ENCODE assay signal across 10 mouse cellular contexts in the genomic region with DNA sequence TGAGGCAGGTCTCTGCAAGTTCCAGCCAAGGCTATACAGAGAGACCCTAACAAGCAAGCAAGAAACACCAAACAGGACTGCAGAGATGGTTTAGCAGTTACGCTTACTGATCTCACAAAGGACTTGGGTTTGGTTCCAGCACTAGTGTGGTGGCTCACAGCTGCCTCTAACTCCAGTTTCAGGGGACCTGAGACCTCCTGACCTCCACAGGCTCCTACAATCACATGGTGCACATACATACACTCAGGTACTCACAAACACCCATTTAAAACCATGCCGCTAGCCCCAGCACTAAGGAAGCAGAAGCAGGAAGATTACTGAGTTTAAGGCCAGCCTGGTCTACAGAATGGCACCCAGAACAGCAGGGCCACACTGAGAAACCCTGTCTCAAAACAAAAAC. TPM values are rescaled to one million over a fixed set of nuclear protein-coding genes. Genes with fewer than 3 reads are reported as not detected.
DNase-seq lines count a peak whose midpoint lies in the region; ATAC-seq and TF ChIP-seq lines count a peak whose summit lies in the region.
"Had no signal": no experiment of that assay in that cellular context is flagged by ENCODE, and none has a peak within 500 bp of the region (broad histone marks: within the 10 kb centered on the region; RNA-seq: fewer than 3 reads in every experiment).

No protein-coding gene starts in this region.

- intact Hi-C loops in left cerebral cortex, postnatal 4 days (cut with DNase I): loop anchor here (10.0 kb wide), 1 partner anchor 80 kb away; a partner anchor contains a TSS

- dilution Hi-C loops in CH12.LX (cut with MboI; ENCODE audit: extremely low pct_ligation_motif_present, extremely low pct_unique_long_range_greater_than_20kb, low sequenced_read_pairs): no loop called here

- TF ChIP-seq POLR2A in CH12.LX (IDR thresholded peaks at IDR 0.05; ENCODE audit: low read depth, low read length): no peak

- ATAC-seq in forebrain, postnatal 0 days: no peak

- H3K36me3 ChIP-seq in heart, embryonic 10.5 days: peaks cover 17% of the 10 kb centered on the region
- H3K36me3 ChIP-seq in CH12.LX (replicated peaks in 1 of 2; ENCODE audit: control insufficient read depth in 1 of 2, insufficient read depth in 1 of 2, low read length in 1 of 2): peaks cover 10 to 16% of the 10 kb centered on the region in 2 experiments
- H3K36me3 ChIP-seq in forebrain, postnatal 0 days (ENCODE audit: insufficient read depth): no peaks in the 10 kb centered on the region
- H3K36me3 ChIP-seq in macrophage (ENCODE audit: inconsistent target): no peaks in the 10 kb centered on the region

- peaks cover 35% of the 10 kb centered on the region for H3K79me2 ChIP-seq in CH12.LX (replicated peaks; ENCODE audit: control insufficient read depth, extremely low read depth, insufficient read depth, poor library complexity, severe bottlenecking)
- H3K79me2 ChIP-seq in macrophage (ENCODE audit: inconsistent target): peaks cover 34% of the 10 kb centered on the region

- 87% methylated on average over 2 of the region's 2 CpGs for WGBS in heart, embryonic 10.5 days
- 85% methylated on average over 2 of the region's 2 CpGs for WGBS in forebrain, postnatal 0 days
- WGBS in macrophage (ENCODE audit: missing documents): 100% methylated on average over 2 of the region's 2 CpGs

- no peak for TF ChIP-seq CTCF in CH12.LX (conservative IDR thresholded peaks at IDR 0.05 in 1 of 2, IDR thresholded peaks at IDR 0.05 in 1 of 2; ENCODE audit: low read depth in 2 of 2, low read length in 2 of 2)
- no peak for TF ChIP-seq CTCF in forebrain, postnatal 0 days (IDR thresholded peaks at IDR 0.05; ENCODE audit: low read depth)

- DNase-seq in heart, embryonic 10.5 days (ENCODE audit: low spot score): no peak
- DNase-seq in heart, postnatal 4 days: no peak
- DNase-seq in CH12.LX (ENCODE audit: extremely low read depth): no peak
- no peak for DNase-seq in forebrain, postnatal 0 days
- no peak for DNase-seq in spleen, postnatal 14 days (ENCODE audit: low spot score in 2 of 2)
- no peak for DNase-seq in left cerebral cortex, postnatal 4 days
- no peak for DNase-seq in thymus, postnatal 25 days

- H3K9me3 ChIP-seq in heart, embryonic 10.5 days: no peaks in the 10 kb centered on the region
- no peaks in the 10 kb centered on the region for H3K9me3 ChIP-seq in CH12.LX (replicated peaks; ENCODE audit: low read length)
- no peaks in the 10 kb centered on the region for H3K9me3 ChIP-seq in forebrain, postnatal 0 days (ENCODE audit: low read length)

- peaks cover 38% of the 10 kb centered on the region for H3K4me1 ChIP-seq in heart, embryonic 10.5 days
- peaks cover 3 to 36% of the 10 kb centered on the region in 2 experiments; a peak in 3 of 4 replicates for H3K4me1 ChIP-seq in CH12.LX (ENCODE audit: control insufficient read depth in 1 of 2, insufficient read depth in 2 of 2)
- no peaks in the 10 kb centered on the region for H3K4me1 ChIP-seq in forebrain, postnatal 0 days (ENCODE audit: insufficient read depth)

- no peaks in the 10 kb centered on the region for H3K27me3 ChIP-seq in heart, embryonic 10.5 days (ENCODE audit: insufficient read depth, poor library complexity, severe bottlenecking)
- no peaks in the 10 kb centered on the region for H3K27me3 ChIP-seq in CH12.LX (replicated peaks)
- H3K27me3 ChIP-seq in forebrain, postnatal 0 days (ENCODE audit: insufficient read depth, low read length): no peaks in the 10 kb centered on the region

- no peak for TF ChIP-seq RAD21 in CH12.LX (IDR thresholded peaks at IDR 0.05; ENCODE audit: low read depth, low read length)

- no peak for TF ChIP-seq EP300 in CH12.LX (IDR thresholded peaks at IDR 0.05; ENCODE audit: low read length)

- in situ Hi-C loops in CH12.LX (cut with MboI; ENCODE audit: low pct_ligation_motif_present, low pct_unique_long_range_greater_than_20kb, low sequenced_read_pairs): loop anchor here (5.0 to 10.0 kb wide), 4 partner anchors 43 to 160 kb away; a partner anchor contains a TSS

- H3K9ac ChIP-seq in CH12.LX (ENCODE audit: insufficient read depth, low read depth): peak overlapping the region; percentile 55; the same call in 1 of the 2 replicates
- no peak overlapping the region for H3K9ac ChIP-seq in forebrain, postnatal 0 days

- peak overlapping the region; percentile 88 for H3K4me2 ChIP-seq in CH12.LX (ENCODE audit: insufficient read depth, low read depth, poor library complexity, severe bottlenecking)
- H3K4me2 ChIP-seq in forebrain, postnatal 0 days (ENCODE audit: low read depth): peak overlapping the region; percentile 96

- H3K27ac ChIP-seq in heart, embryonic 10.5 days: peak overlapping the region; percentile 86; the same call in 1 of the 2 replicates
- peak overlapping the region; percentile 3; the same call in 1 of the 2 replicates for H3K27ac ChIP-seq in CH12.LX (ENCODE audit: insufficient read depth, low read depth)
- no peak overlapping the region for H3K27ac ChIP-seq in forebrain, postnatal 0 days (ENCODE audit: low read depth, low read length)
- peak overlapping the region; percentile 59 for H3K27ac ChIP-seq in macrophage

- peak overlapping the region; percentile 79 for H3K4me3 ChIP-seq in heart, embryonic 10.5 days
- H3K4me3 ChIP-seq in CH12.LX (replicated peaks in 1 of 3; ENCODE audit: low read depth in 2 of 3, low read length in 2 of 3, poor library complexity in 1 of 3) (peak overlapping the region; percentile 67 to 79 (median 77)), macrophage (ENCODE audit: inconsistent target) (peak overlapping the region; percentile 74)
- no peak overlapping the region for H3K4me3 ChIP-seq in forebrain, postnatal 0 days (ENCODE audit: low read depth, low read length)

RNA-seq across cellular contexts. Expression of a gene that starts 0.8 kb away (rescaled TPM):
- 70.0 and 80.7 TPM in 2 replicates for polyA plus RNA-seq in heart, embryonic 10.5 days (2016; fragmentation: Nextera tagmentation; extraction: Ambion mirVana)
- total RNA-seq in heart, postnatal 4 days (2021): 10 to 100 TPM; 32.9 to 37.1 TPM
- total RNA-seq in CH12.LX (2012; rRNA removed): 60.3 and 80.5 TPM in 2 replicates
- total RNA-seq in CH12.LX (2014; rRNA removed): 66.1 and 71.7 TPM in 2 replicates
- polyA plus RNA-seq in CH12.LX (2012; ENCODE audit: insufficient read length, low read depth): 91.4 and 91.7 TPM in 2 replicates
- total RNA-seq in forebrain, postnatal 0 days (2014; rRNA removed): 12.4 and 18.1 TPM in 2 replicates
- polyA plus RNA-seq in forebrain, postnatal 0 days (2015; fragmentation: Nextera tagmentation; extraction: Ambion mirVana): 13.7 and 15.3 TPM in 2 replicates
- total RNA-seq in macrophage (2018; cell fraction: chromatin; rRNA removed): 10 to 100 TPM; 40.0 to 87.8 (median 68.5) TPM
- total RNA-seq in macrophage (2018; cell fraction: cytosol; rRNA removed): 10 to 100 TPM in 24 of 26 experiments, 1 to 10 TPM in 2; 8.9 to 16.9 (median 13.9) TPM
- total RNA-seq in macrophage (2018; cell fraction: nucleus; rRNA removed): 10 to 100 TPM; 25.2 to 94.1 (median 39.9) TPM
- polyA plus RNA-seq in macrophage (2018): 14.2 to 24.9 TPM (median 20.1 TPM) in 3 replicates
- total RNA-seq in left cerebral cortex, postnatal 4 days (2021): 10 to 100 TPM; 14.3 to 16.4 TPM

RNA-seq across cellular contexts. Expression of a gene that starts 21.1 kb away (rescaled TPM):
- polyA plus RNA-seq in heart, embryonic 10.5 days (2016; fragmentation: Nextera tagmentation; extraction: Ambion mirVana): not detected in 2 replicates
- not detected for total RNA-seq in heart, postnatal 4 days (2021)
- total RNA-seq in CH12.LX (2012; rRNA removed) (not detected in 2 replicates), CH12.LX (2014; rRNA removed) (not detected in 2 replicates)
- polyA plus RNA-seq in CH12.LX (2012; ENCODE audit: insufficient read length, low read depth) (not detected in 2 replicates), macrophage (2018) (not detected in 3 replicates)
- total RNA-seq in forebrain, postnatal 0 days (2014; rRNA removed): not detected in 2 replicates
- not detected in 2 replicates for polyA plus RNA-seq in forebrain, postnatal 0 days (2015; fragmentation: Nextera tagmentation; extraction: Ambion mirVana)
- not detected for total RNA-seq in macrophage (2018; cell fraction: chromatin; rRNA removed)
- total RNA-seq in macrophage (2018; cell fraction: cytosol; rRNA removed): not detected
- total RNA-seq in macrophage (2018; cell fraction: nucleus; rRNA removed): not detected
- total RNA-seq in left cerebral cortex, postnatal 4 days (2021): not detected
- polyA plus RNA-seq: brain, embryonic 14.5 days; kidney, adult 2 months had no signal

RNA-seq across cellular contexts. Expression of a gene that starts 40.2 kb away (rescaled TPM):
- 5.9 and 7.4 TPM in 2 replicates for polyA plus RNA-seq in heart, embryonic 10.5 days (2016; fragmentation: Nextera tagmentation; extraction: Ambion mirVana)
- 10 to 100 TPM; 14.2 to 14.7 TPM for total RNA-seq in heart, postnatal 4 days (2021)
- 0.25 TPM in 2 replicates for total RNA-seq in CH12.LX (2012; rRNA removed)
- 0.08 and 0.13 TPM in 2 replicates for total RNA-seq in CH12.LX (2014; rRNA removed)
- polyA plus RNA-seq in CH12.LX (2012; ENCODE audit: insufficient read length, low read depth): 0.16 and 0.20 TPM in 2 replicates
- 13.3 and 18.4 TPM in 2 replicates for total RNA-seq in forebrain, postnatal 0 days (2014; rRNA removed)
- polyA plus RNA-seq in forebrain, postnatal 0 days (2015; fragmentation: Nextera tagmentation; extraction: Ambion mirVana): 13.5 and 15.6 TPM in 2 replicates
- total RNA-seq in macrophage (2018; cell fraction: chromatin; rRNA removed): 10 to 100 TPM in 18 of 26 experiments, 1 to 10 TPM in 8; 1.4 to 54.4 (median 20.2) TPM
- 10 to 100 TPM in 15 of 26 experiments, 1 to 10 TPM in 11; 2.5 to 82.6 (median 12.6) TPM for total RNA-seq in macrophage (2018; cell fraction: cytosol; rRNA removed)
- total RNA-seq in macrophage (2018; cell fraction: nucleus; rRNA removed): 10 to 100 TPM in 18 of 26 experiments, 1 to 10 TPM in 8; 2.4 to 66.7 (median 20.1) TPM
- polyA plus RNA-seq in macrophage (2018): 1.2 to 3.4 TPM (median 1.7 TPM) in 3 replicates
- total RNA-seq in left cerebral cortex, postnatal 4 days (2021): 10 to 100 TPM; 11.2 to 14.2 TPM

RNA-seq across cellular contexts. Expression of a gene that starts 50.9 kb away (rescaled TPM):
- 7.3 and 7.4 TPM in 2 replicates for polyA plus RNA-seq in heart, embryonic 10.5 days (2016; fragmentation: Nextera tagmentation; extraction: Ambion mirVana)
- 10 to 100 TPM; 27.4 to 29.1 TPM for total RNA-seq in heart, postnatal 4 days (2021)
- total RNA-seq in CH12.LX (2012; rRNA removed): 34.6 and 40.2 TPM in 2 replicates
- total RNA-seq in CH12.LX (2014; rRNA removed): 19.3 and 20.0 TPM in 2 replicates
- 42.9 and 43.7 TPM in 2 replicates for polyA plus RNA-seq in CH12.LX (2012; ENCODE audit: insufficient read length, low read depth)
- 5.5 and 7.7 TPM in 2 replicates for total RNA-seq in forebrain, postnatal 0 days (2014; rRNA removed)
- 3.0 and 3.3 TPM in 2 replicates for polyA plus RNA-seq in forebrain, postnatal 0 days (2015; fragmentation: Nextera tagmentation; extraction: Ambion mirVana)
- 100 to 1,000 TPM in 2 of 26 experiments, 10 to 100 TPM in 24; 23.4 to 116 (median 52.0) TPM for total RNA-seq in macrophage (2018; cell fraction: chromatin; rRNA removed)
- total RNA-seq in macrophage (2018; cell fraction: cytosol; rRNA removed): 10 to 100 TPM; 43.4 to 76.3 (median 61.9) TPM
- total RNA-seq in macrophage (2018; cell fraction: nucleus; rRNA removed): 10 to 100 TPM; 32.5 to 69.1 (median 47.6) TPM
- polyA plus RNA-seq in macrophage (2018): 49.5 to 59.9 TPM (median 56.3 TPM) in 3 replicates
- 10 to 100 TPM; 12.1 to 14.2 TPM for total RNA-seq in left cerebral cortex, postnatal 4 days (2021)

RNA-seq across cellular contexts. Expression of a gene that starts 52.0 kb away (rescaled TPM):
- 134 and 150 TPM in 2 replicates for polyA plus RNA-seq in heart, embryonic 10.5 days (2016; fragmentation: Nextera tagmentation; extraction: Ambion mirVana)
- total RNA-seq in heart, postnatal 4 days (2021): 100 to 1,000 TPM; 111 to 119 TPM
- 34.4 and 36.7 TPM in 2 replicates for total RNA-seq in CH12.LX (2012; rRNA removed)
- total RNA-seq in CH12.LX (2014; rRNA removed): 21.9 and 25.0 TPM in 2 replicates
- 106 and 115 TPM in 2 replicates for polyA plus RNA-seq in CH12.LX (2012; ENCODE audit: insufficient read length, low read depth)
- 52.8 and 64.5 TPM in 2 replicates for total RNA-seq in forebrain, postnatal 0 days (2014; rRNA removed)
- polyA plus RNA-seq in forebrain, postnatal 0 days (2015; fragmentation: Nextera tagmentation; extraction: Ambion mirVana): 56.8 and 60.1 TPM in 2 replicates
- 100 to 1,000 TPM; 120 to 363 (median 230) TPM for total RNA-seq in macrophage (2018; cell fraction: chromatin; rRNA removed)
- 10 to 100 TPM; 47.8 to 94.3 (median 66.1) TPM for total RNA-seq in macrophage (2018; cell fraction: cytosol; rRNA removed)
- 100 to 1,000 TPM in 25 of 26 experiments, 10 to 100 TPM in 1; 95.7 to 252 (median 134) TPM for total RNA-seq in macrophage (2018; cell fraction: nucleus; rRNA removed)
- polyA plus RNA-seq in macrophage (2018): 53.9 to 215 TPM (median 57.4 TPM) in 3 replicates
- 10 to 100 TPM; 76.1 to 84.1 TPM for total RNA-seq in left cerebral cortex, postnatal 4 days (2021)

Comparison
In these comparisons a context has a peak if more than half of its experiments do, and no peak if none do; other contexts are left out.
1. RNA of a gene that starts 40.2 kb away (total RNA-seq): 14.2 to 14.7 TPM in heart, postnatal 4 days, 11.2 to 14.2 TPM in left cerebral cortex, postnatal 4 days and 13.3 to 18.4 TPM in forebrain, postnatal 0 days; 0.08 to 0.25 TPM in CH12.LX; every median in the first group is over 4 times any median in the second.